8 mouse cellular contexts compared by ENCODE assay signal in genomic region chr7:122969231-122970032, GRCm38 (mm10). TPM values are rescaled to one million over a fixed set of nuclear protein-coding genes. Genes with fewer than 3 reads are reported as not detected.
DNase-seq lines count a peak whose midpoint lies in the region; ATAC-seq lines count a peak whose summit lies in the region.

No protein-coding gene starts in this region.

- peak; percentile 90 for ATAC-seq in CD4-positive, CD25-positive, alpha-beta regulatory T cell, adult 4 months
- peak; percentile 98 for ATAC-seq in heart, embryonic 16.5 days (replicated peaks; ENCODE audit: extremely low read depth, insufficient read depth, low FRiP score)
- peak; percentile 95 for ATAC-seq in liver, embryonic 15.5 days (ENCODE audit: insufficient read depth)
- peak; percentile 98 for ATAC-seq in neural tube, embryonic 12.5 days (ENCODE audit: low FRiP score, low read depth)

- under 1% methylated on average over 62 of the region's 62 CpGs for WGBS in forebrain, embryonic 10.5 days
- under 1% methylated on average over 62 of the region's 62 CpGs for WGBS in heart, embryonic 16.5 days
- WGBS in liver, embryonic 15.5 days (ENCODE audit: insufficient replicate concordance) = under 1% methylated on average over 62 of the region's 62 CpGs
- under 1% methylated on average over 62 of the region's 62 CpGs for WGBS in neural tube, embryonic 12.5 days

- H3K36me3 ChIP-seq in forebrain, embryonic 10.5 days (replicated peaks) = peaks cover 29% of the 10 kb centered on the region
- no peaks in the 10 kb centered on the region for H3K36me3 ChIP-seq in heart, embryonic 16.5 days (ENCODE audit: control insufficient read depth, insufficient read depth)
- peaks cover 15% of the 10 kb centered on the region; the same call in 1 of the 2 replicates for H3K36me3 ChIP-seq in liver, embryonic 15.5 days (replicated peaks)
- H3K36me3 ChIP-seq in neural tube, embryonic 12.5 days = peaks cover 7% of the 10 kb centered on the region; the same call in 1 of the 2 replicates

- H3K9me3 ChIP-seq in forebrain, embryonic 10.5 days = no peaks in the 10 kb centered on the region
- H3K9me3 ChIP-seq in heart, embryonic 16.5 days (replicated peaks; ENCODE audit: control insufficient read depth, low read length) = no peaks in the 10 kb centered on the region
- no peaks in the 10 kb centered on the region for H3K9me3 ChIP-seq in liver, embryonic 15.5 days (replicated peaks)
- H3K9me3 ChIP-seq in neural tube, embryonic 12.5 days = no peaks in the 10 kb centered on the region

- H3K4me2 ChIP-seq in heart, embryonic 16.5 days (ENCODE audit: low read depth, low read length) = peak overlapping the region; percentile 96
- H3K4me2 ChIP-seq in liver, embryonic 15.5 days = peak overlapping the region; percentile 88
- H3K4me2 ChIP-seq in neural tube, embryonic 12.5 days (replicated peaks) = peak overlapping the region; percentile 96

- H3K27me3 ChIP-seq in forebrain, embryonic 10.5 days (ENCODE audit: poor library complexity, severe bottlenecking) = no peaks in the 10 kb centered on the region
- H3K27me3 ChIP-seq in heart, embryonic 16.5 days (ENCODE audit: control insufficient read depth, insufficient read depth, low read length) = no peaks in the 10 kb centered on the region
- H3K27me3 ChIP-seq in liver, embryonic 15.5 days = no peaks in the 10 kb centered on the region
- no peaks in the 10 kb centered on the region for H3K27me3 ChIP-seq in neural tube, embryonic 12.5 days (replicated peaks)

- peak; percentile 87 for DNase-seq in c-Kit-negative CD71-positive TER-119-positive erythroid progenitor cells, embryonic 14.5 days (ENCODE audit: low read depth, low spot score)
- peak; percentile 91 for DNase-seq in forebrain, embryonic 10.5 days (ENCODE audit: extremely low spot score, low spot score)
- peak; percentile 92 to 97 for DNase-seq in kidney, postnatal 36 days
- peak; percentile 94 for DNase-seq in telencephalon, adult 2 months (ENCODE audit: low read depth, low spot score)

- H3K4me3 ChIP-seq in forebrain, embryonic 10.5 days = peak overlapping the region; percentile 100
- peak overlapping the region; percentile 96 for H3K4me3 ChIP-seq in heart, embryonic 16.5 days (ENCODE audit: low read length)
- H3K4me3 ChIP-seq in liver, embryonic 15.5 days (replicated peaks) = peak overlapping the region; percentile 99
- peak overlapping the region; percentile 100 for H3K4me3 ChIP-seq in neural tube, embryonic 12.5 days

- peaks cover 36% of the 10 kb centered on the region for H3K4me1 ChIP-seq in forebrain, embryonic 10.5 days
- H3K4me1 ChIP-seq in heart, embryonic 16.5 days (ENCODE audit: control insufficient read depth, insufficient read depth, low read length) = peaks cover 23% of the 10 kb centered on the region
- peaks cover 34% of the 10 kb centered on the region for H3K4me1 ChIP-seq in liver, embryonic 15.5 days (replicated peaks)
- peaks cover 22% of the 10 kb centered on the region for H3K4me1 ChIP-seq in neural tube, embryonic 12.5 days

- peak overlapping the region; percentile 100 for H3K27ac ChIP-seq in forebrain, embryonic 10.5 days
- H3K27ac ChIP-seq in heart, embryonic 16.5 days (ENCODE audit: low read length) = peak overlapping the region; percentile 87
- H3K27ac ChIP-seq in liver, embryonic 15.5 days (replicated peaks) = peak overlapping the region; percentile 91
- peak overlapping the region; percentile 79 for H3K27ac ChIP-seq in neural tube, embryonic 12.5 days

- peak overlapping the region; percentile 95 for H3K9ac ChIP-seq in heart, embryonic 16.5 days (ENCODE audit: low read length)
- H3K9ac ChIP-seq in liver, embryonic 15.5 days = peak overlapping the region; percentile 99
- peak overlapping the region; percentile 100 for H3K9ac ChIP-seq in neural tube, embryonic 12.5 days

RNA-seq across cellular contexts. Expression of gene Rbbp6, which starts 3.9 kb away (rescaled TPM):
- polyA plus RNA-seq in CD4-positive, CD25-positive, alpha-beta regulatory T cell, adult 4 months (2017; shearing (Covaris generic)) = 10 to 100 TPM; 46.4 to 51.4 TPM
- polyA plus RNA-seq in forebrain, embryonic 10.5 days (2016; fragmentation: Nextera tagmentation; extraction: Ambion mirVana) = 26.3 and 27.4 TPM in 2 replicates
- 16.5 and 17.2 TPM in 2 replicates for polyA plus RNA-seq in heart, embryonic 16.5 days (2015; fragmentation: Nextera tagmentation; extraction: Ambion mirVana)
- 7.7 and 8.6 TPM in 2 replicates for polyA plus RNA-seq in liver, embryonic 15.5 days (2015; fragmentation: Nextera tagmentation; extraction: Ambion mirVana)
- polyA plus RNA-seq in neural tube, embryonic 12.5 days (2016; fragmentation: Nextera tagmentation; extraction: Ambion mirVana) = 31.9 and 36.2 TPM in 2 replicates

Comparison
In these comparisons a context has a peak if more than half of its experiments do, and no peak if none do; other contexts are left out.
1. Peak in every context shown above with its lines: DNase-seq, ATAC-seq, H3K4me3 ChIP-seq and H3K27ac ChIP-seq.